Mouse (Mus musculus) kidney, adult 9 months (tissue): ENCODE data around the gene Gm5741.

Experiments used
- DNase-seq: peaks from one replicate; pipeline ENCODE4 v3.0.0; 2022

Gm5741 gene

DNA sequence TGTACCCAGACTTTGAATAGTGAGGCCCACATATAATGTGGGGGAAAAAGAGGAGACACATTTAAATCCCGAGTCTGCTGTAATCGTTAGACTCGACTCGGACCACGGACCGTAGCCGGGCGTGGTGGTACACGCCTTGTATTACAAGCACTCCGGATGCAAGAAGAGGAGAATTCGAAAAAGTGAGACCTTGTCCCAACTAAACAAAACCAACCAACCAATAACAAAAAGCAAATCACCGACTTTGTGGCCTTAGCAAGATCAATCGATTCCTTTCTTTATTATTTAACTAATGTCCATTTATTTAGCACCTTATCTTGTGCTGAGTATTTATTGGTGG, 40.3 kb downstream of the Gm5741 start:
- DNase-seq, result peak; percentile 24

- peak; percentile 98 for DNase-seq
Observed at GRCm38 (mm10) chr8:85026670-85027515, 40.9 kb downstream of the Gm5741 start, which contains the start of gene Trir. TSS of gene Trir (plus strand) at chr8:85026823.

DNA sequence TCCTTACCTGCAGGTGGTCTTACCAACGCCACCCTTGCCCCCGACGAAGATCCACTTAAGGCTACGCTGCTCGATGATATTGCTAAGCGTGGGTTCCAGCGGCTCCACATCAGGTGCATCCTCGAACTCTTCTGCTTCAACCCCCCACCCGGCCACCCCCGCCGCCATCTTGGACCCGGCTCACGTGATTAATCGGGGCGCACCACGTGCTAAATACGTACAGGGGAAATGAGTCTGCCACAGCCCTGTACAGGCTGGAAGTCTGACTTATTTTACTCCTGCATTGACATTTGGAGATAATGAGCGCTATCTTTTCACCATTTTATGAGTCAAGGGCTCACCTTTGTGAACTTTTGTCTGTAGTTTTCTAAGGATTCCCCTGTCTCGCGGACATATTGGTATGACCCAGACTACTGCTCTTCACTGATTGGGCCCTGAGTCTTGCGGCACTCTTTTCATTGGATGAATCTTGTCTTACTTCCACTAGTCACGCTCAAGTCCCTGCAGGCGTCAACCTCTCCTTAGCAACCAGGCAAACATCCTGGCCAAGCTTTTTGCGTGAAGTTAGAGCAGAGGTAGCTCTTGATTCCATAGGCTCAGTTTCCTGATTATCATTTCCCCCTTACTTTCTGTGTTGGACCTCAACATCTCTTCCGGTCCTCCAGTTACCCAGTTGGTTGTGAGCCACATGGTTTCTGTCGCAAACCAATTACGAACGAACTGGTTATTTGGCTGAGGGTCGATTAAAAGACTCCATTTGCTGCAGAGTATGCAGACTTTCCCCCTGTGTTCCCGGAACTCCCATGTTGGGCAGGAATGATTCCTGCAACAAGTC, 42.5 kb downstream of the Gm5741 start, which contains the start of gene Asna1:
Gene Asna1 (minus strand): TSS at position 184 of the 835 bp plus-strand sequence.
- peak; percentile 94 for DNase-seq

- no peak for DNase-seq
Observed at GRCm38 (mm10) chr8:85023846-85024245, 43.9 kb downstream of the Gm5741 start.

- DNase-seq, result no peak
Observed at GRCm38 (mm10) chr8:85021514-85022055, 46.2 kb downstream of the Gm5741 start.
